Mouse (Mus musculus): ENCODE results near the gene Tut7. TPM values are rescaled to one million over a fixed set of nuclear protein-coding genes. Genes with fewer than 3 reads are reported as not detected.

Gene Tut7
- total RNA-seq, 1 experiment from 2014 or later: 76.0 TPM

Other genes starting within 250 kb of the Tut7 start
- gene Agtpbp1, start 237.9 kb downstream of the Tut7 start, total RNA-seq (2021): 38.4 and 38.7 TPM in 2 replicates
- gene Naa35, start 237.9 kb downstream of the Tut7 start, total RNA-seq (2021): 63.1 and 68.0 TPM in 2 replicates
- 5.7 and 7.2 TPM in 2 replicates for gene Golm1, start 147.3 kb downstream of the Tut7 start, total RNA-seq (2021)
- gene 4921517D22Rik, start 129.0 kb downstream of the Tut7 start, total RNA-seq (2021): not detected in 2 replicates
- gene Spata31d1a, start 112.8 kb downstream of the Tut7 start, total RNA-seq (2021): not detected in 2 replicates
- not detected in 2 replicates for gene Spata31d1b, start 110.9 kb downstream of the Tut7 start, total RNA-seq (2021)
- gene Spata31d1d, start 91.4 kb downstream of the Tut7 start, total RNA-seq (2021): not detected in 2 replicates
- not detected in 2 replicates for gene 1700014D04Rik, start 76.4 kb downstream of the Tut7 start, total RNA-seq (2021)
- 82.8 and 99.6 TPM in 2 replicates for gene Isca1, start 53.3 kb downstream of the Tut7 start, total RNA-seq (2021)
- gene Gm49354, start 40.9 kb downstream of the Tut7 start, total RNA-seq (2021): not detected in 2 replicates

All from adrenal gland, postnatal 25 days (tissue).